Mouse (Mus musculus): ENCODE results near the gene B3gat1. TPM values are rescaled to one million over a fixed set of nuclear protein-coding genes. Genes with fewer than 3 reads are reported as not detected.

B3gat1 gene
- 100 to 1,000 TPM; 244 to 250 TPM for total RNA-seq (2021)

GRCm38 (mm10) chr9:26733206-26733891 is at the start of gene B3gat1:
Gene B3gat1 (plus strand): TSS chr9:26733728.
- peak; percentile 63 to 73 for DNase-seq

GRCm38 (mm10) chr9:26689171-26689570 is 44.4 kb upstream of the B3gat1 start:
- peak in 1 of 2 experiments; percentile 21 for DNase-seq

- no peak for DNase-seq
Measured at GRCm38 (mm10) chr9:26689956-26690698, 43.4 kb upstream of the B3gat1 start.

- no peak for DNase-seq
Measured at GRCm38 (mm10) chr9:26692641-26693040, 40.9 kb upstream of the B3gat1 start.

GRCm38 (mm10) chr9:26694656-26695055 is 38.9 kb upstream of the B3gat1 start:
- no peak for DNase-seq

- DNase-seq = no peak
Measured at GRCm38 (mm10) chr9:26695178-26695577, 38.4 kb upstream of the B3gat1 start.

- DNase-seq = no peak
Measured at GRCm38 (mm10) chr9:26698286-26698685, 35.2 kb upstream of the B3gat1 start.

- no peak for DNase-seq
Measured at GRCm38 (mm10) chr9:26700329-26700728, 33.2 kb upstream of the B3gat1 start.

- no peak for DNase-seq
Measured at GRCm38 (mm10) chr9:26718388-26718787, 15.1 kb upstream of the B3gat1 start.

GRCm38 (mm10) chr9:26721771-26722170 is 11.8 kb upstream of the B3gat1 start:
- no peak for DNase-seq

- no peak for DNase-seq
Measured at GRCm38 (mm10) chr9:26725709-26726108, 7.8 kb upstream of the B3gat1 start.

GRCm38 (mm10) chr9:26727445-26727844 is 6.1 kb upstream of the B3gat1 start:
- DNase-seq = no peak

- DNase-seq = peak in 1 of 2 experiments; percentile 60
Measured at GRCm38 (mm10) chr9:26728556-26728955, 5.0 kb upstream of the B3gat1 start.

GRCm38 (mm10) chr9:26733986-26734385 is 458 bp downstream of the B3gat1 start:
- DNase-seq = peak in 1 of 2 experiments; percentile 40

GRCm38 (mm10) chr9:26737116-26737515 is 3.6 kb downstream of the B3gat1 start:
- no peak for DNase-seq

- no peak for DNase-seq
Measured at GRCm38 (mm10) chr9:26742817-26743216, 9.3 kb downstream of the B3gat1 start.

GRCm38 (mm10) chr9:26747121-26747520 is 13.6 kb downstream of the B3gat1 start:
- no peak for DNase-seq

- no peak for DNase-seq
Measured at GRCm38 (mm10) chr9:26748893-26749292, 15.4 kb downstream of the B3gat1 start.

GRCm38 (mm10) chr9:26760081-26760480 is 26.6 kb downstream of the B3gat1 start:
- DNase-seq = peak; percentile 73

GRCm38 (mm10) chr9:26760576-26760975 is 27.0 kb downstream of the B3gat1 start:
- DNase-seq = no peak

GRCm38 (mm10) chr9:26762477-26762876 is 28.9 kb downstream of the B3gat1 start:
- DNase-seq = no peak

GRCm38 (mm10) chr9:26768181-26768580 is 34.7 kb downstream of the B3gat1 start:
- DNase-seq = no peak

- DNase-seq = no peak
Measured at GRCm38 (mm10) chr9:26775700-26776099, 42.2 kb downstream of the B3gat1 start.
